Mouse (Mus musculus) heart, adult 2 months (tissue): ENCODE data around the gene Ccdc12. TPM values are rescaled to one million over a fixed set of nuclear protein-coding genes. Genes with fewer than 3 reads are reported as not detected.
A peak's percentile ranks its signal among the peaks of the same experiment; 100 is the strongest.

Experiments used
- DNase-seq, 2 experiments: peaks; one replicate each; pipeline ENCODE4 v3.0.0; 2021
- H3K27ac ChIP-seq: fragments of 200-600 bp; 2 replicates; pipeline ENCODE4 v1.8.1; 2022
- H3K27me3 ChIP-seq: fragments of 200-500 bp; 2 replicates; pipeline ENCODE4 v1.6.1; 2012; ENCODE audit warnings: mild to moderate bottlenecking, low read length, inconsistent platforms, mixed read lengths; ENCODE audit not compliant: control insufficient read depth, insufficient read depth
- H3K36me3 ChIP-seq: fragments of 200-500 bp; 2 replicates; pipeline ENCODE4 v1.6.1; 2012; ENCODE audit warnings: low read length, inconsistent platforms; ENCODE audit not compliant: control insufficient read depth, insufficient read depth
- H3K4me1 ChIP-seq: fragments of 200-500 bp; 2 replicates; pipeline ENCODE4 v1.6.1; 2011; ENCODE audit warnings: low read length; ENCODE audit not compliant: control insufficient read depth, insufficient read depth
- H3K4me3 ChIP-seq: fragments of 200-600 bp; 2 replicates; pipeline ENCODE4 v1.8.1; 2022
- H3K79me2 ChIP-seq: fragments of 200-500 bp; replicated peaks from 2 replicates; pipeline ENCODE4 v1.6.1; 2012; ENCODE audit warnings: mild to moderate bottlenecking, inconsistent platforms, low read length, moderate library complexity, mixed read lengths; ENCODE audit not compliant: control insufficient read depth, insufficient read depth
- H3K9ac ChIP-seq: fragments of 200-500 bp; 2 replicates; pipeline ENCODE4 v1.6.1; 2012; ENCODE audit warnings: low read depth, mild to moderate bottlenecking, control low read depth, inconsistent platforms, low read length, mixed read lengths
- CTCF ChIP-seq: fragments of 200-600 bp; IDR thresholded peaks from 2 replicates; pipeline ENCODE4 v1.8.1; 2022; ENCODE audit warnings: antibody characterized with exemption, mild to moderate bottlenecking, moderate library complexity
- EP300 ChIP-seq: fragments of 200-500 bp; IDR thresholded peaks from 2 replicates; pipeline ENCODE4 v1.6.1; 2011; ENCODE audit warnings: low read depth, low read length, control low read depth; ENCODE audit not compliant: insufficient read depth
- POLR2A ChIP-seq: fragments of 200-500 bp; IDR thresholded peaks from 2 replicates; pipeline ENCODE4 v1.6.1; 2011; ENCODE audit warnings: mild to moderate bottlenecking, low read depth, low read length, control low read depth; ENCODE audit not compliant: insufficient read depth
- WGBS: fragments of 180-500 bp; shearing (Covaris S2); methylation state at CpG from one replicate; pipeline ENCODE4 v1.1.7; 2018; 5-methylcytosine and 5-hydroxymethylcytosine counted together
- intact Hi-C: fragments of 180-260 bp; cut with DNase I; formaldehyde crosslinking; loops from one replicate; pipeline ENCODE4 v1.15.1; 2025
- polyA plus RNA-seq: library from polyadenylated mRNA; depleted of rRNA; stranded (reverse); fragments of >200 nt; gene quantifications from 2 replicates; pipeline ENCODE4 v1.2.3, GENCODE M21; 2012
- total RNA-seq, 2 experiments: library from RNA; stranded (reverse); gene quantifications; 2 replicates each; pipeline ENCODE4 v1.2.3; 2021

The Ccdc12 gene
- total and polyA plus RNA-seq, 3 experiments = 54.1 to 94.8 (median 66.1) TPM

- Histone ChIP-seq H3K9ac (peak overlapping the region; percentile 64), H3K4me1 (peaks cover 4% of the 10 kb centered on the region), H3K27me3 (no peaks in the 10 kb centered on the region), H3K27ac (peak overlapping the region; percentile 74), H3K36me3 (no peaks in the 10 kb centered on the region), H3K4me3 (peak overlapping the region; percentile 35), H3K79me2 (peaks cover 1% of the 10 kb centered on the region)
- DNase-seq = peak; percentile 79 to 88
- TF ChIP-seq EP300 (peak; percentile 88), POLR2A (peak; percentile 50), CTCF (peak; percentile 98)
- 16% methylated on average over 5 of the region's 5 CpGs for WGBS
- intact Hi-C loops = loop anchor here (1.0 to 5.0 kb wide), 5 partner anchors 37 to 299 kb away; no protein-coding TSS in a partner anchor
Observed at GRCm38 (mm10) chr9:110709640-110710258, 53.4 kb downstream of the Ccdc12 start.

GRCm38 (mm10) chr9:110711532-110711931 lies 55.2 kb downstream of the Ccdc12 start:
- no peak for DNase-seq
- Histone ChIP-seq H3K27ac (no peak overlapping the region), H3K9ac (no peak overlapping the region), H3K4me1 (peaks cover 4% of the 10 kb centered on the region), H3K4me3 (no peak overlapping the region), H3K27me3 (no peaks in the 10 kb centered on the region), H3K36me3 (no peaks in the 10 kb centered on the region), H3K79me2 (peaks cover 1% of the 10 kb centered on the region)
- intact Hi-C loops = no loop called here
- TF ChIP-seq POLR2A (no peak), CTCF (no peak), EP300 (no peak)
- 100% methylated on average over 1 of the region's 1 CpGs for WGBS

- intact Hi-C loops = no loop called here
Observed at GRCm38 (mm10) chr9:110711996-110712395, 55.7 kb downstream of the Ccdc12 start.

GRCm38 (mm10) chr9:110712545-110712944 lies 56.2 kb downstream of the Ccdc12 start:
- 92% methylated on average over 4 of the region's 4 CpGs for WGBS
- Histone ChIP-seq H3K36me3 (no peaks in the 10 kb centered on the region), H3K9ac (no peak overlapping the region), H3K4me1 (peaks cover 5% of the 10 kb centered on the region), H3K4me3 (no peak overlapping the region), H3K27ac (no peak overlapping the region), H3K79me2 (peaks cover 1% of the 10 kb centered on the region), H3K27me3 (no peaks in the 10 kb centered on the region)
- TF ChIP-seq POLR2A = no peak
- no peak for TF ChIP-seq CTCF
- TF ChIP-seq EP300 = no peak
- DNase-seq = no peak
- intact Hi-C loops = no loop called here

More at GRCm38 (mm10) chr9:110711996-110712395, 55.7 kb downstream of the Ccdc12 start:
- no peak for DNase-seq
- H3K9ac ChIP-seq = no peak overlapping the region
- no peak overlapping the region for H3K27ac ChIP-seq
- no peak overlapping the region for H3K4me3 ChIP-seq
- peaks cover 5% of the 10 kb centered on the region for H3K4me1 ChIP-seq
- H3K79me2 ChIP-seq = peaks cover 1% of the 10 kb centered on the region
- no peaks in the 10 kb centered on the region for H3K36me3 ChIP-seq
- TF ChIP-seq POLR2A = no peak
- TF ChIP-seq CTCF = no peak
- TF ChIP-seq EP300 = no peak
- 91% methylated on average over 6 of the region's 6 CpGs for WGBS
- no peaks in the 10 kb centered on the region for H3K27me3 ChIP-seq

- no peaks in the 10 kb centered on the region for H3K27me3 ChIP-seq
- no peak overlapping the region for H3K4me3 ChIP-seq
- WGBS = 88% methylated on average over 1 of the region's 1 CpGs
- no peak for DNase-seq
- no peaks in the 10 kb centered on the region for H3K36me3 ChIP-seq
- H3K4me1 ChIP-seq = peaks cover 3% of the 10 kb centered on the region
- TF ChIP-seq EP300 (no peak), POLR2A (no peak), CTCF (no peak)
- no peak overlapping the region for H3K9ac ChIP-seq
- peaks cover 1% of the 10 kb centered on the region for H3K79me2 ChIP-seq
- intact Hi-C loops = no loop called here
- H3K27ac ChIP-seq = no peak overlapping the region
Observed at GRCm38 (mm10) chr9:110713389-110713788, 57.1 kb downstream of the Ccdc12 start.

- Histone ChIP-seq H3K79me2 (no peaks in the 10 kb centered on the region), H3K4me3 (no peak overlapping the region), H3K36me3 (no peaks in the 10 kb centered on the region), H3K27me3 (no peaks in the 10 kb centered on the region), H3K4me1 (peaks cover 1% of the 10 kb centered on the region; the same call in 1 of the 2 replicates), H3K9ac (no peak overlapping the region), H3K27ac (no peak overlapping the region)
- no peak for DNase-seq
- peak; percentile 60 for TF ChIP-seq CTCF
- TF ChIP-seq EP300 = no peak
- intact Hi-C loops = no loop called here
- WGBS = 46% methylated on average over 1 of the region's 1 CpGs
Observed at GRCm38 (mm10) chr9:110715426-110715825, 59.1 kb downstream of the Ccdc12 start.
